Mouse (Mus musculus) MEL (cell line): ENCODE data around the gene Ankrd28. TPM values are rescaled to one million over a fixed set of nuclear protein-coding genes. Genes with fewer than 3 reads are reported as not detected.

Source experiments
- DNase-seq: peaks from one replicate; pipeline ENCODE4 v3.0.0; 2011; ENCODE audit warnings: low read depth, low spot score
- H3K27ac ChIP-seq: 2 replicates; pipeline ENCODE4 v1.5.1; 2012; ENCODE audit warnings: low read depth, mild to moderate bottlenecking, control low read depth, low read length, moderate library complexity; ENCODE audit not compliant: control insufficient read depth
- H3K27me3 ChIP-seq, 2 experiments: fragments of 150-350 bp in 1 of 2; sonication (generic) in 1 of 2; 2 replicates each; pipeline ENCODE4 v1.6.1; 2012; ENCODE audit warnings: low read length in 2 of 2, mild to moderate bottlenecking in 2 of 2, improper control_type of control experiment in 1 of 2, moderate library complexity in 1 of 2; ENCODE audit not compliant: insufficient read depth in 2 of 2, control insufficient read depth in 1 of 2
- H3K36me3 ChIP-seq, 2 experiments: 2 replicates each; pipeline ENCODE4 v1.6.1; 2012 to 2014; ENCODE audit warnings: low read length in 2 of 2, improper control_type of control experiment in 1 of 2, inconsistent platforms in 1 of 2, mild to moderate bottlenecking in 1 of 2; ENCODE audit not compliant: insufficient read depth in 2 of 2, control insufficient read depth in 1 of 2
- H3K4me1 ChIP-seq, 2 experiments: fragments of 150-350 bp in 1 of 2; sonication (generic) in 1 of 2; 2 replicates each; pipeline ENCODE4 v1.6.1; 2012; ENCODE audit warnings: low read length in 2 of 2, improper control_type of control experiment in 1 of 2, mild to moderate bottlenecking in 1 of 2; ENCODE audit not compliant: insufficient read depth in 2 of 2, control insufficient read depth in 1 of 2
- H3K4me3 ChIP-seq, 2 experiments: fragments of 150-350 bp in 1 of 2; sonication (generic) in 1 of 2; 2 replicates each; pipeline ENCODE4 v1.5.1; 2012; ENCODE audit warnings: low read depth in 2 of 2, low read length in 2 of 2, mild to moderate bottlenecking in 2 of 2, moderate library complexity in 2 of 2, control low read depth in 1 of 2, improper control_type of control experiment in 1 of 2; ENCODE audit not compliant: control insufficient read depth in 1 of 2, insufficient read depth in 1 of 2
- H3K79me2 ChIP-seq: 2 replicates; pipeline ENCODE4 v1.6.1; 2012; ENCODE audit warnings: mild to moderate bottlenecking, low read length, moderate library complexity; ENCODE audit not compliant: control insufficient read depth, poor library complexity, insufficient read depth
- H3K9ac ChIP-seq: 2 replicates; pipeline ENCODE4 v1.6.1; 2012; ENCODE audit warnings: low read depth, mild to moderate bottlenecking, control low read depth, low read length, moderate library complexity; ENCODE audit not compliant: control insufficient read depth, poor library complexity, severe bottlenecking
- H3K9me3 ChIP-seq: fragments of 150-350 bp; sonication (generic); replicated peaks from 2 replicates; pipeline ENCODE4 v1.6.1; 2012; ENCODE audit warnings: mild to moderate bottlenecking, low read length, improper control_type of control experiment, moderate library complexity; ENCODE audit not compliant: insufficient read depth
- BHLHE40 ChIP-seq: IDR thresholded peaks from 2 replicates; pipeline ENCODE4 v1.6.1; 2012; ENCODE audit warnings: low read depth, mild to moderate bottlenecking, inconsistent platforms, low read length, improper control_type of control experiment, borderline replicate concordance
- CHD2 ChIP-seq: IDR thresholded peaks from 2 replicates; pipeline ENCODE4 v1.6.1; 2011; ENCODE audit warnings: low read length, improper control_type of control experiment
- CTCF ChIP-seq, 3 experiments: IDR thresholded peaks in 2 of 3; conservative IDR thresholded peaks in 1 of 3; 2 replicates each; pipeline ENCODE4 v1.5.1; 2011 to 2012; ENCODE audit warnings: low read length in 3 of 3, low read depth in 2 of 3, mild to moderate bottlenecking in 2 of 3, improper control_type of control experiment in 1 of 3, inconsistent platforms in 1 of 3, mixed read lengths in 1 of 3, moderate library complexity in 1 of 3; ENCODE audit not compliant: control insufficient read depth in 1 of 3, insufficient read depth in 1 of 3, poor library complexity in 1 of 3, severe bottlenecking in 1 of 3
- E2F4 ChIP-seq: IDR thresholded peaks from 2 replicates; pipeline ENCODE4 v1.6.1; 2011; ENCODE audit warnings: low read depth, low read length, improper control_type of control experiment, borderline replicate concordance
- ELF1 ChIP-seq: IDR thresholded peaks from 2 replicates; pipeline ENCODE4 v1.6.1; 2014; ENCODE audit warnings: low read depth, mild to moderate bottlenecking, inconsistent platforms, low read length, improper control_type of control experiment, moderate library complexity
- EP300 ChIP-seq, 2 experiments: IDR thresholded peaks; 2 replicates each; pipeline ENCODE4 v1.6.1; 2011; ENCODE audit warnings: improper control_type of control experiment in 2 of 2, low read length in 2 of 2, low read depth in 1 of 2, mild to moderate bottlenecking in 1 of 2
- ETS1 ChIP-seq: IDR thresholded peaks from 2 replicates; pipeline ENCODE4 v1.6.1; 2012; ENCODE audit warnings: low read depth, mild to moderate bottlenecking, inconsistent platforms, low read length, improper control_type of control experiment, moderate library complexity
- GABPA ChIP-seq: IDR thresholded peaks from 2 replicates; pipeline ENCODE4 v1.6.1; 2012; ENCODE audit warnings: low read depth, mild to moderate bottlenecking, inconsistent platforms, low read length, improper control_type of control experiment, moderate library complexity
- HCFC1 ChIP-seq: IDR thresholded peaks from 2 replicates; pipeline ENCODE4 v1.6.1; 2012; ENCODE audit warnings: low read depth, mild to moderate bottlenecking, inconsistent platforms, low read length, improper control_type of control experiment, moderate library complexity
- JUND ChIP-seq: IDR thresholded peaks from 2 replicates; pipeline ENCODE4 v1.6.1; 2011; ENCODE audit warnings: low read depth, mild to moderate bottlenecking, improper control_type of control experiment, low read length
- KAT2A ChIP-seq: conservative IDR thresholded peaks from 2 replicates; pipeline ENCODE4 v1.6.1; 2012; ENCODE audit warnings: low read depth, low read length, improper control_type of control experiment, inconsistent platforms
- MAFK ChIP-seq: IDR thresholded peaks from 2 replicates; pipeline ENCODE4 v1.6.1; 2011; ENCODE audit warnings: low read depth, mild to moderate bottlenecking, low read length, improper control_type of control experiment, borderline replicate concordance
- MAZ ChIP-seq: IDR thresholded peaks from 2 replicates; pipeline ENCODE4 v1.6.1; 2012; ENCODE audit warnings: low read depth, mild to moderate bottlenecking, inconsistent platforms, low read length, improper control_type of control experiment
- MXI1 ChIP-seq: IDR thresholded peaks from 2 replicates; pipeline ENCODE4 v1.6.1; 2011; ENCODE audit warnings: mild to moderate bottlenecking, low read depth, low read length, improper control_type of control experiment
- MYB ChIP-seq: IDR thresholded peaks from 2 replicates; pipeline ENCODE4 v1.6.1; 2011; ENCODE audit warnings: mild to moderate bottlenecking, low read depth, low read length, improper control_type of control experiment
- MYC ChIP-seq: IDR thresholded peaks from 2 replicates; pipeline ENCODE4 v1.6.1; 2011; ENCODE audit warnings: low read depth, mild to moderate bottlenecking, low read length, improper control_type of control experiment, moderate library complexity
- NELFE ChIP-seq: IDR thresholded peaks from 2 replicates; pipeline ENCODE4 v1.6.1; 2011; ENCODE audit warnings: low read depth, low read length, improper control_type of control experiment
- POLR2A ChIP-seq, 2 experiments: IDR thresholded peaks; 2 replicates each; pipeline ENCODE4 v1.6.1; 2011 to 2012; ENCODE audit warnings: low read length in 2 of 2, mild to moderate bottlenecking in 2 of 2, control low read depth in 1 of 2, improper control_type of control experiment in 1 of 2, low read depth in 1 of 2, moderate library complexity in 1 of 2; ENCODE audit not compliant: control insufficient read depth in 1 of 2, insufficient read depth in 1 of 2, poor library complexity in 1 of 2
- POLR2AphosphoS2 ChIP-seq: IDR thresholded peaks from 2 replicates; pipeline ENCODE4 v1.6.1; 2011; ENCODE audit warnings: low read length, improper control_type of control experiment
- POLR2AphosphoS5 ChIP-seq: IDR thresholded peaks from 2 replicates; pipeline ENCODE4 v1.6.1; 2012; ENCODE audit warnings: low read depth, borderline replicate concordance, mild to moderate bottlenecking, inconsistent platforms, low read length, moderate library complexity, mixed read lengths
- SIN3A ChIP-seq: IDR thresholded peaks from 2 replicates; pipeline ENCODE4 v1.6.1; 2012; ENCODE audit warnings: low read length, improper control_type of control experiment, inconsistent platforms
- SMC3 ChIP-seq: IDR thresholded peaks from 2 replicates; pipeline ENCODE4 v1.6.1; 2011; ENCODE audit warnings: low read depth, low read length, improper control_type of control experiment
- TAL1 ChIP-seq: IDR thresholded peaks from 2 replicates; pipeline ENCODE4 v1.6.1; 2012; ENCODE audit warnings: mild to moderate bottlenecking, inconsistent platforms, low read length, moderate library complexity, mixed read lengths
- TCF12 ChIP-seq: IDR thresholded peaks from 2 replicates; pipeline ENCODE4 v1.6.1; 2014; ENCODE audit warnings: low read depth, mild to moderate bottlenecking, inconsistent platforms, low read length, improper control_type of control experiment, moderate library complexity
- USF2 ChIP-seq, 2 experiments: IDR thresholded peaks; 2 replicates each; pipeline ENCODE4 v1.6.1; 2011 to 2012; ENCODE audit warnings: improper control_type of control experiment in 2 of 2, low read length in 2 of 2, borderline replicate concordance in 1 of 2, inconsistent platforms in 1 of 2, low read depth in 1 of 2, mild to moderate bottlenecking in 1 of 2; ENCODE audit not compliant: insufficient read depth in 1 of 2
- ZC3H11A ChIP-seq: IDR thresholded peaks from 2 replicates; pipeline ENCODE4 v1.6.1; 2012; ENCODE audit warnings: low read depth, mild to moderate bottlenecking, inconsistent platforms, low read length, improper control_type of control experiment
- ZKSCAN1 ChIP-seq: IDR thresholded peaks from 2 replicates; pipeline ENCODE4 v1.6.1; 2012; ENCODE audit warnings: low read depth, mild to moderate bottlenecking, inconsistent platforms, low read length, improper control_type of control experiment, moderate library complexity
- ZMIZ1 ChIP-seq: IDR thresholded peaks from 2 replicates; pipeline ENCODE4 v1.6.1; 2012; ENCODE audit warnings: low read depth, mild to moderate bottlenecking, inconsistent platforms, low read length, improper control_type of control experiment, moderate library complexity
- polyA plus RNA-seq, 2 experiments: library from polyadenylated mRNA; stranded (reverse) in 1 of 2; unstranded in 1 of 2; fragments of >175 nt in 1 of 2; fragments of >200 nt in 1 of 2; gene quantifications; 2 replicates each; pipeline versions ENCODE4 v1.2.1 to v1.2.4; 2012; ENCODE audit warnings: low replicate concordance in 2 of 2, low read depth in 1 of 2; ENCODE audit not compliant: insufficient read length in 2 of 2, insufficient read depth in 1 of 2, missing spikeins in 1 of 2
- total RNA-seq: library from RNA; depleted of rRNA; stranded (reverse); fragments of 300-350 nt; gene quantifications from 2 replicates; pipeline ENCODE4 v1.2.3, GENCODE M21; 2012

Ankrd28 gene
- total and polyA plus RNA-seq, 3 experiments: 32.5 to 41.2 (median 38.8) TPM

GRCm38 (mm10) chr14:31857096-31857975 is 26.9 kb upstream of the Ankrd28 start:
- H3K79me2 ChIP-seq: no peaks in the 10 kb centered on the region
- no peak overlapping the region for H3K4me3 ChIP-seq
- no peaks in the 10 kb centered on the region for H3K9me3 ChIP-seq
- DNase-seq: no peak
- no peaks in the 10 kb centered on the region for H3K4me1 ChIP-seq
- H3K27me3 ChIP-seq: peaks cover 0 to 9% of the 10 kb centered on the region in 2 experiments; a peak in 3 of 4 replicates
- no peak overlapping the region for H3K9ac ChIP-seq
- TF ChIP-seq EP300 (IDR thresholded peaks at IDR 0.05; ENCODE audit: low read depth in 1 of 2, low read length in 2 of 2) (no peak), MXI1 (no peak), ZKSCAN1 (no peak), TCF12 (no peak), SIN3A (no peak), HCFC1 (no peak), ZMIZ1 (no peak), USF2 (IDR thresholded peaks at IDR 0.05; ENCODE audit: borderline replicate concordance in 1 of 2, insufficient read depth in 1 of 2, low read depth in 1 of 2, low read length in 2 of 2) (no peak), MYC (no peak), POLR2A (IDR thresholded peaks at IDR 0.05; ENCODE audit: control insufficient read depth in 1 of 2, insufficient read depth in 1 of 2, low read depth in 1 of 2, low read length in 2 of 2, poor library complexity in 1 of 2) (no peak), BHLHE40 (no peak), ETS1 (no peak), MAZ (no peak), POLR2AphosphoS5 (no peak), CHD2 (no peak), POLR2AphosphoS2 (no peak), MAFK (no peak), CTCF (IDR thresholded peaks at IDR 0.05 in 2 of 3, conservative IDR thresholded peaks at IDR 0.05 in 1 of 3; ENCODE audit: control insufficient read depth in 1 of 3, insufficient read depth in 1 of 3, low read depth in 2 of 3, low read length in 3 of 3, poor library complexity in 1 of 3, severe bottlenecking in 1 of 3) (no peak), TAL1 (no peak)
- H3K36me3 ChIP-seq: no peaks in the 10 kb centered on the region
- H3K27ac ChIP-seq: no peak overlapping the region

GRCm38 (mm10) chr14:31856007-31856406 is 25.6 kb upstream of the Ankrd28 start:
- Histone ChIP-seq H3K36me3 (no peaks in the 10 kb centered on the region), H3K4me1 (no peaks in the 10 kb centered on the region), H3K79me2 (no peaks in the 10 kb centered on the region), H3K27me3 (peaks cover 0 to 9% of the 10 kb centered on the region in 2 experiments; a peak in 3 of 4 replicates), H3K27ac (no peak overlapping the region), H3K9ac (no peak overlapping the region), H3K4me3 (no peak overlapping the region)
- no peak for DNase-seq
- TF ChIP-seq SMC3 (no peak), POLR2AphosphoS5 (no peak), MAFK (no peak), EP300 (IDR thresholded peaks at IDR 0.05; ENCODE audit: low read depth in 1 of 2, low read length in 2 of 2) (no peak), BHLHE40 (no peak), KAT2A (no peak), ELF1 (no peak), NELFE (no peak), ZC3H11A (no peak), POLR2AphosphoS2 (no peak), MYB (no peak), GABPA (no peak), CTCF (IDR thresholded peaks at IDR 0.05 in 2 of 3, conservative IDR thresholded peaks at IDR 0.05 in 1 of 3; ENCODE audit: control insufficient read depth in 1 of 3, insufficient read depth in 1 of 3, low read depth in 2 of 3, low read length in 3 of 3, poor library complexity in 1 of 3, severe bottlenecking in 1 of 3) (no peak), E2F4 (no peak), JUND (no peak), MXI1 (no peak)
- TF ChIP-seq, all 39 proteins: peak for 0
- no peaks in the 10 kb centered on the region for H3K9me3 ChIP-seq
